Mouse (Mus musculus) kidney, adult 2 months (tissue): ENCODE data around the gene Syndig1. TPM values are rescaled to one million over a fixed set of nuclear protein-coding genes. Genes with fewer than 3 reads are reported as not detected.

Experiments
- DNase-seq: peaks from one replicate; pipeline ENCODE4 v3.0.0; 2021
- H3K27ac ChIP-seq: fragments of 200-500 bp; 2 replicates; pipeline ENCODE4 v1.5.1; 2012; ENCODE audit warnings: low read depth, low read length, control low read depth, inconsistent platforms; ENCODE audit not compliant: insufficient read depth
- H3K27me3 ChIP-seq: fragments of 200-500 bp; replicated peaks from 2 replicates; pipeline ENCODE4 v1.6.1; 2012; ENCODE audit warnings: mild to moderate bottlenecking, moderate library complexity, low read length, inconsistent platforms; ENCODE audit not compliant: control insufficient read depth, insufficient read depth
- H3K36me3 ChIP-seq: fragments of 200-500 bp; 2 replicates; pipeline ENCODE4 v1.6.1; 2012; ENCODE audit warnings: mild to moderate bottlenecking, moderate library complexity, low read length, inconsistent platforms; ENCODE audit not compliant: control insufficient read depth, insufficient read depth
- H3K4me1 ChIP-seq: fragments of 200-500 bp; 2 replicates; pipeline ENCODE4 v1.6.1; 2011; ENCODE audit warnings: low read length; ENCODE audit not compliant: control insufficient read depth, insufficient read depth
- H3K4me3 ChIP-seq: fragments of 200-500 bp; 2 replicates; pipeline ENCODE4 v1.5.1; 2011; ENCODE audit warnings: mild to moderate bottlenecking, low read depth, low read length, control low read depth; ENCODE audit not compliant: insufficient read depth
- CTCF ChIP-seq: fragments of 200-500 bp; conservative IDR thresholded peaks from 2 replicates; pipeline ENCODE4 v1.5.1; 2011; ENCODE audit warnings: low read depth, mild to moderate bottlenecking, control low read depth, low read length, moderate library complexity, mixed read lengths; ENCODE audit not compliant: insufficient read depth, insufficient read length
- POLR2A ChIP-seq: fragments of 200-500 bp; IDR thresholded peaks from one replicate; pipeline ENCODE4 v1.6.1; 2011; ENCODE audit warnings: low read depth, low read length, control low read depth
- WGBS: fragments of 180-500 bp; shearing (Covaris S2); methylation state at CpG from one replicate; pipeline ENCODE4 v1.1.7; 2018; 5-methylcytosine and 5-hydroxymethylcytosine counted together
- polyA plus RNA-seq: library from polyadenylated mRNA; depleted of rRNA; stranded (reverse); fragments of >200 nt; gene quantifications from 2 replicates; pipeline ENCODE4 v1.2.3, GENCODE M21; 2012

The Syndig1 gene
- polyA plus RNA-seq, 1 experiment, result 0.20 TPM

GRCm38 (mm10) chr2:149877954-149878353 lies 48.9 kb downstream of the Syndig1 start:
- H3K27me3 ChIP-seq, result no peaks in the 10 kb centered on the region
- no peak overlapping the region for H3K27ac ChIP-seq
- no peaks in the 10 kb centered on the region for H3K36me3 ChIP-seq
- no peaks in the 10 kb centered on the region for H3K4me1 ChIP-seq
- TF ChIP-seq CTCF, result no peak
- no peak for TF ChIP-seq POLR2A
- WGBS, result 59% methylated on average over 2 of the region's 2 CpGs
- H3K4me3 ChIP-seq, result no peak overlapping the region
- DNase-seq, result no peak

- Histone ChIP-seq H3K36me3 (no peaks in the 10 kb centered on the region), H3K4me3 (no peak overlapping the region), H3K27me3 (no peaks in the 10 kb centered on the region), H3K4me1 (no peaks in the 10 kb centered on the region), H3K27ac (no peak overlapping the region)
- DNase-seq, result no peak
- TF ChIP-seq POLR2A, result no peak
- TF ChIP-seq CTCF, result no peak
Measured at GRCm38 (mm10) chr2:149887634-149888033, 58.6 kb downstream of the Syndig1 start.

GRCm38 (mm10) chr2:149891647-149892046 lies 62.6 kb downstream of the Syndig1 start:
- TF ChIP-seq POLR2A (no peak), CTCF (no peak)
- WGBS, result 74% methylated on average over 2 of the region's 2 CpGs

GRCm38 (mm10) chr2:149896337-149896736 lies 67.3 kb downstream of the Syndig1 start:
- H3K27ac ChIP-seq, result no peak overlapping the region
- no peaks in the 10 kb centered on the region for H3K36me3 ChIP-seq
- no peaks in the 10 kb centered on the region for H3K27me3 ChIP-seq
- TF ChIP-seq POLR2A, result no peak
- no peak for TF ChIP-seq CTCF
- DNase-seq, result no peak
- 77% methylated on average over 2 of the region's 2 CpGs for WGBS
- no peaks in the 10 kb centered on the region for H3K4me1 ChIP-seq
- H3K4me3 ChIP-seq, result no peak overlapping the region

More at GRCm38 (mm10) chr2:149891647-149892046, 62.6 kb downstream of the Syndig1 start:
- no peak for DNase-seq
- Histone ChIP-seq H3K4me1 (no peaks in the 10 kb centered on the region), H3K36me3 (no peaks in the 10 kb centered on the region), H3K4me3 (no peak overlapping the region), H3K27ac (no peak overlapping the region), H3K27me3 (no peaks in the 10 kb centered on the region)

- H3K27ac ChIP-seq, result no peak overlapping the region
- DNase-seq, result no peak
- no peaks in the 10 kb centered on the region for H3K27me3 ChIP-seq
- 91% methylated on average over 9 of the region's 9 CpGs for WGBS
- TF ChIP-seq CTCF (no peak), POLR2A (no peak)
- no peaks in the 10 kb centered on the region for H3K36me3 ChIP-seq
- no peaks in the 10 kb centered on the region for H3K4me1 ChIP-seq
- no peak overlapping the region for H3K4me3 ChIP-seq
Measured at GRCm38 (mm10) chr2:149899615-149900014, 70.6 kb downstream of the Syndig1 start.

GRCm38 (mm10) chr2:149900606-149901005 lies 71.6 kb downstream of the Syndig1 start:
- no peaks in the 10 kb centered on the region for H3K36me3 ChIP-seq
- TF ChIP-seq CTCF (no peak), POLR2A (no peak)
- H3K4me3 ChIP-seq, result no peak overlapping the region
- no peak for DNase-seq
- H3K4me1 ChIP-seq, result no peaks in the 10 kb centered on the region
- H3K27ac ChIP-seq, result no peak overlapping the region
- H3K27me3 ChIP-seq, result no peaks in the 10 kb centered on the region
- WGBS, result 81% methylated on average over 1 of the region's 1 CpGs

- no peak for DNase-seq
- no peak for TF ChIP-seq CTCF
- TF ChIP-seq POLR2A, result no peak
- Histone ChIP-seq H3K27me3 (no peaks in the 10 kb centered on the region), H3K4me1 (no peaks in the 10 kb centered on the region), H3K27ac (no peak overlapping the region), H3K4me3 (no peak overlapping the region), H3K36me3 (no peaks in the 10 kb centered on the region)
- WGBS, result 42% methylated on average over 1 of the region's 1 CpGs
Measured at GRCm38 (mm10) chr2:149904405-149904804, 75.4 kb downstream of the Syndig1 start.

- Histone ChIP-seq H3K4me1 (no peaks in the 10 kb centered on the region), H3K27ac (no peak overlapping the region), H3K27me3 (no peaks in the 10 kb centered on the region), H3K36me3 (no peaks in the 10 kb centered on the region), H3K4me3 (no peak overlapping the region)
- no peak for DNase-seq
- TF ChIP-seq CTCF (no peak), POLR2A (no peak)
- WGBS, result 82% methylated on average over 3 of the region's 3 CpGs
Measured at GRCm38 (mm10) chr2:149906694-149907093, 77.7 kb downstream of the Syndig1 start.
